Comparison of ENCODE assay signal across 7 mouse cellular contexts in genomic region chr6:126164781-126165180, GRCm38 (mm10). TPM values are rescaled to one million over a fixed set of nuclear protein-coding genes. Genes with fewer than 3 reads are reported as not detected.
DNase-seq lines count a peak whose midpoint lies in the region; ATAC-seq and TF ChIP-seq lines count a peak whose summit lies in the region.

No protein-coding gene starts in this region.

- peak; percentile 56 for DNase-seq in brain, adult 2 months (ENCODE audit: low read depth, low spot score)
- peak; percentile 61 for DNase-seq in forebrain, embryonic 14.5 days (ENCODE audit: low spot score)
- no peak for DNase-seq in liver, postnatal 0 days
- DNase-seq in thymus, postnatal 36 days = no peak
- no peak for DNase-seq in layer of hippocampus, postnatal 36 days

- H3K27ac ChIP-seq in forebrain, embryonic 14.5 days (ENCODE audit: low read depth, low read length) = no peak overlapping the region
- no peak overlapping the region for H3K27ac ChIP-seq in hindbrain, embryonic 15.5 days (replicated peaks)
- H3K27ac ChIP-seq in liver, postnatal 0 days (ENCODE audit: low read depth) = no peak overlapping the region

- peaks cover 55% of the 10 kb centered on the region for H3K4me1 ChIP-seq in E14TG2a.4 (replicated peaks; ENCODE audit: low read depth, low read length)
- peaks cover 24% of the 10 kb centered on the region for H3K4me1 ChIP-seq in forebrain, embryonic 14.5 days (ENCODE audit: control insufficient read depth, insufficient read depth, low read length)
- H3K4me1 ChIP-seq in hindbrain, embryonic 15.5 days (replicated peaks) = peaks cover 51% of the 10 kb centered on the region
- H3K4me1 ChIP-seq in liver, postnatal 0 days (ENCODE audit: insufficient read depth) = no peaks in the 10 kb centered on the region

- peaks cover 79% of the 10 kb centered on the region for H3K27me3 ChIP-seq in E14TG2a.4 (ENCODE audit: insufficient read depth, low read length)
- peaks cover 51% of the 10 kb centered on the region for H3K27me3 ChIP-seq in forebrain, embryonic 14.5 days (replicated peaks; ENCODE audit: control insufficient read depth, insufficient read depth, low read length)
- H3K27me3 ChIP-seq in hindbrain, embryonic 15.5 days = peaks cover 81% of the 10 kb centered on the region
- H3K27me3 ChIP-seq in liver, postnatal 0 days (ENCODE audit: insufficient read depth, low read length) = peaks cover 56% of the 10 kb centered on the region

- no peaks in the 10 kb centered on the region for H3K36me3 ChIP-seq in E14TG2a.4 (ENCODE audit: insufficient read depth, low read length)
- no peaks in the 10 kb centered on the region for H3K36me3 ChIP-seq in forebrain, embryonic 14.5 days (ENCODE audit: control insufficient read depth, insufficient read depth, low read length)
- no peaks in the 10 kb centered on the region for H3K36me3 ChIP-seq in hindbrain, embryonic 15.5 days
- no peaks in the 10 kb centered on the region for H3K36me3 ChIP-seq in liver, postnatal 0 days (replicated peaks; ENCODE audit: insufficient read depth, low read length)

- WGBS in forebrain, embryonic 14.5 days = under 1% methylated on average over 27 of the region's 27 CpGs
- under 1% methylated on average over 27 of the region's 27 CpGs for WGBS in hindbrain, embryonic 15.5 days
- under 1% methylated on average over 27 of the region's 27 CpGs for WGBS in liver, postnatal 0 days (ENCODE audit: insufficient replicate concordance)

- H3K9me3 ChIP-seq in E14TG2a.4 (ENCODE audit: low read length) = no peaks in the 10 kb centered on the region
- H3K9me3 ChIP-seq in forebrain, embryonic 14.5 days (replicated peaks; ENCODE audit: control insufficient read depth, low read length) = no peaks in the 10 kb centered on the region
- H3K9me3 ChIP-seq in hindbrain, embryonic 15.5 days = no peaks in the 10 kb centered on the region
- H3K9me3 ChIP-seq in liver, postnatal 0 days (ENCODE audit: low read length) = no peaks in the 10 kb centered on the region

- H3K9ac ChIP-seq in forebrain, embryonic 14.5 days (ENCODE audit: low read length) = no peak overlapping the region
- H3K9ac ChIP-seq in hindbrain, embryonic 15.5 days = no peak overlapping the region
- no peak overlapping the region for H3K9ac ChIP-seq in liver, postnatal 0 days (replicated peaks)

- TF ChIP-seq CTCF in E14TG2a.4 (conservative IDR thresholded peaks at IDR 0.05; ENCODE audit: low read length) = no peak
- no peak for TF ChIP-seq CTCF in liver, postnatal 0 days (IDR thresholded peaks at IDR 0.05; ENCODE audit: low read depth)

- no peak for TF ChIP-seq EP300 in liver, postnatal 0 days (IDR thresholded peaks at IDR 0.05; ENCODE audit: low read depth)

- H3K4me2 ChIP-seq in forebrain, embryonic 14.5 days (ENCODE audit: low read length) = peak overlapping the region; percentile 69
- H3K4me2 ChIP-seq in hindbrain, embryonic 15.5 days = peak overlapping the region; percentile 71
- peak overlapping the region; percentile 15; the same call in 1 of the 2 replicates for H3K4me2 ChIP-seq in liver, postnatal 0 days (ENCODE audit: low read depth, low read length)

- ATAC-seq in forebrain, embryonic 14.5 days = peak; percentile 51
- peak; percentile 39; the same call in 1 of the 2 replicates for ATAC-seq in hindbrain, embryonic 15.5 days (ENCODE audit: low FRiP score, low read depth)
- no peak for ATAC-seq in liver, postnatal 0 days

- H3K4me3 ChIP-seq in E14TG2a.4 (replicated peaks; ENCODE audit: low read length) = peak overlapping the region; percentile 51
- peak overlapping the region; percentile 33 for H3K4me3 ChIP-seq in forebrain, embryonic 14.5 days (ENCODE audit: low read depth, low read length)
- H3K4me3 ChIP-seq in hindbrain, embryonic 15.5 days = peak overlapping the region; percentile 39
- no peak overlapping the region for H3K4me3 ChIP-seq in liver, postnatal 0 days (ENCODE audit: low read depth, low read length)

RNA-seq across cellular contexts. Expression of gene Ntf3, which starts 1.9 kb away (rescaled TPM):
- polyA plus RNA-seq in forebrain, embryonic 14.5 days (2014; fragmentation: Nextera tagmentation; extraction: Ambion mirVana) = 3.4 and 4.2 TPM in 2 replicates
- polyA plus RNA-seq in hindbrain, embryonic 15.5 days (2015; fragmentation: Nextera tagmentation; extraction: Ambion mirVana) = 3.8 TPM in 2 replicates
- 0.33 and 0.49 TPM in 2 replicates for polyA plus RNA-seq in liver, postnatal 0 days (2015; fragmentation: Nextera tagmentation; extraction: Ambion mirVana)
- 10 to 100 TPM; 11.3 to 12.9 TPM for total RNA-seq in layer of hippocampus, postnatal 36 days (2021)

Comparison
In these comparisons a context has a peak if more than half of its experiments do, and no peak if none do; other contexts are left out.
1. DNase-seq: peak in brain, adult 2 months (single experiment) and forebrain, embryonic 14.5 days (single experiment); none in liver, postnatal 0 days (single experiment), thymus, postnatal 36 days (0 of 2) and layer of hippocampus, postnatal 36 days (0 of 2).
2. H3K4me2 ChIP-seq: peak in every context shown above with its lines; median percentile 71 in hindbrain, embryonic 15.5 days; 69 in forebrain, embryonic 14.5 days; 15 in liver, postnatal 0 days.